Mouse (Mus musculus) brown adipose tissue, adult 24 weeks (tissue): ENCODE data around the gene Gjb5. TPM values are rescaled to one million over a fixed set of nuclear protein-coding genes. Genes with fewer than 3 reads are reported as not detected.

ENCODE experiments used
- H3K27ac ChIP-seq: fragments of 200-500 bp; replicated peaks from 2 replicates; pipeline ENCODE4 v1.5.1; 2012; ENCODE audit warnings: low read depth, mild to moderate bottlenecking, low read length
- H3K4me1 ChIP-seq: fragments of 200-500 bp; 2 replicates; pipeline ENCODE4 v1.6.1; 2012; ENCODE audit warnings: low read length, mixed read lengths; ENCODE audit not compliant: control insufficient read depth, insufficient read depth, insufficient read length
- H3K4me3 ChIP-seq: fragments of 200-500 bp; 2 replicates; pipeline ENCODE4 v1.5.1; 2012; ENCODE audit warnings: low read depth, mild to moderate bottlenecking, low read length, moderate library complexity; ENCODE audit not compliant: insufficient read depth
- polyA plus RNA-seq: library from polyadenylated mRNA; stranded (reverse); fragments of >200 nt; gene quantifications from 2 replicates; pipeline ENCODE4 v1.2.4, GENCODE M21; 2012; ENCODE audit not compliant: missing spikeins, insufficient read depth, insufficient read length

The Gjb5 gene
- polyA plus RNA-seq, 1 experiment: not detected

DNA sequence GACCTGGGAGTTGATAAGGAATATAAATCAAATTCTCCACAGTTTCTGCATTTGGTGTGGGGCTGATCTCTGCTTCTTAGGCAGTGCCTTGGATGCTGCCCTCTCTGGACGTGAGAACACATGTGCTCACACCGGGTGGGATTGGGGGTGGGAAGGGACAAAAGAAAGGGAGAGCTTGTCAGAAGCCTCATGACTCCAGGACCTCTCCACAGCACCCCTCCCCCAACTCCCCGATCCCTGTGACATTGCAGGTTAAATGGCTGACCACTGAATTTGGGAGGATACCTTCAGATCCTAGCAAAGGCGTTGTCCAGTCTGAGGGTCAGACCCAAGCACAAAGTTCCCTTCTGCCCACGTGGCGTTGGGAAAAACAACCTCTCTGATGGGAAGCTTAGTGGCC, 6.5 kb upstream of the Gjb5 start:
- no peak overlapping the region for H3K27ac ChIP-seq
- no peaks in the 10 kb centered on the region for H3K4me1 ChIP-seq
- H3K4me3 ChIP-seq: no peak overlapping the region

DNA sequence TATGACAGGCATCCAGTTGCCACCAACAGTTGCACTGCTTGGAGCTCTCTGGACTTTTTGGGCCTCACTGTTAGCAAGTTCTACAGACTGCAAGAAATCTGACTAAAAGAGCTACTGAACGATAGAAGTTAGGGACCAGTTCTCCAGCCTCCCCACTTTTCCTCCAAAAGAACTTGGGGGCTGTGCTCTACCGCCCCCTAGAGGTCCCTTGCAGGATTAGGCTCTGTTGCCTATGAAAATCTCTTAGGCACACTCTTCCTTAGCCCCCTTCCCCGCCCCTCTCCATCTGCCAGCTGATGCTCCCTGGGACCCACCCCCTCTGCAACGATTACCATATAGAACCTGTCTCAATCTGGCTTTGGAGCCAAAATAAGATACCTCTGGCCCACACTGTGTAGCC, 5.3 kb upstream of the Gjb5 start:
- H3K4me1 ChIP-seq: no peaks in the 10 kb centered on the region
- H3K4me3 ChIP-seq: no peak overlapping the region
- no peak overlapping the region for H3K27ac ChIP-seq

- Histone ChIP-seq H3K4me1 (no peaks in the 10 kb centered on the region), H3K27ac (no peak overlapping the region)
These were observed 4.5 kb upstream of the Gjb5 start for GRCm38 (mm10) chr4:127362520-127362919.

DNA sequence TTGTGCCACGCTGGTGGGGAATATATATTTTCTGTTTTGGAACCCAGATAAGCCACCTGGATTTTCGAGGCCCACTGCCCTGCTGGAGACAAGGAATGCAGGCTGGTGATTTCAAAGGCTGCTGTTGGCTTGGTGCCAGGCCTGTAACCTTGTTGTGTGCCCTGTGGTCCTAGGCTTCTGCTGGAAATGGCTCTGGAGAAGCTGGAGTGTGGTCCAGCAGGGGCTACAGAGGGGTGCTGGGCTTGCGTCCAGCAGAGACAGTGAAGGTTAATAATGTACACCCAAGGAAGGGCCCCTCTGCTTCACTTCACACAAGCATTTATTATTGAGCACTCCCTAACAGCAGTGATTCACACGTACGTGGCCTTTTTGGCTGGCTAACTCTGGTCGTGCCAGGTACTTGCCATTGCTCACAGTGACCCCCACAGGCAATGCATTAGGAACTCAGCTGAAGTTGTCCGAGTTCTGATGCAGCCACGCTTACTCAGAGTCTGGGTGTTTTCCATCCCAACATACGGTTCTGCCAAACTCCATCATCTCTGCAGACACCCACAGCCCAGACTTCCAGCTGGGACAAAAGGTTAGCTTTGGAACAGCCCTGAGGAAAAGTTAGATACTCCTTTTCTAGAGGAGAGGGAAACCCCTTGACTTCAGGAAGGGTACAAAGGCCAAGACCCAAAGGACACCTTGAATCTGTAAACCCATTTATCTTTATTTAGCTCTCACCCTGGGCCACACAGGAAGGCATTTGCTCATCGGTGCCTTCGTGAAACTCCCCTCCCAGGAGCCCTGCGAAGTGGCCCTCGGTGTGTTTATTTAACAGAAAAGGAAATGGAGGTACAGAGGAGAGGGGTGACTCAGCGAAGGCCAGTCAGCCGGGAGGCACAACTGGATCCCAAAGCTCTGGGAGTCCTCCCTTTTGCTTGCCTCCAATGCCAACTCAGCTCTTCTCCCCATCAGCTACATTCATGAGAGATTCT, 3.2 kb downstream of the Gjb5 start:
- no peak overlapping the region for H3K4me3 ChIP-seq
- no peaks in the 10 kb centered on the region for H3K4me1 ChIP-seq
- H3K27ac ChIP-seq: no peak overlapping the region

More at GRCm38 (mm10) chr4:127362520-127362919, 4.5 kb upstream of the Gjb5 start:
- H3K4me3 ChIP-seq: no peak overlapping the region

DNA sequence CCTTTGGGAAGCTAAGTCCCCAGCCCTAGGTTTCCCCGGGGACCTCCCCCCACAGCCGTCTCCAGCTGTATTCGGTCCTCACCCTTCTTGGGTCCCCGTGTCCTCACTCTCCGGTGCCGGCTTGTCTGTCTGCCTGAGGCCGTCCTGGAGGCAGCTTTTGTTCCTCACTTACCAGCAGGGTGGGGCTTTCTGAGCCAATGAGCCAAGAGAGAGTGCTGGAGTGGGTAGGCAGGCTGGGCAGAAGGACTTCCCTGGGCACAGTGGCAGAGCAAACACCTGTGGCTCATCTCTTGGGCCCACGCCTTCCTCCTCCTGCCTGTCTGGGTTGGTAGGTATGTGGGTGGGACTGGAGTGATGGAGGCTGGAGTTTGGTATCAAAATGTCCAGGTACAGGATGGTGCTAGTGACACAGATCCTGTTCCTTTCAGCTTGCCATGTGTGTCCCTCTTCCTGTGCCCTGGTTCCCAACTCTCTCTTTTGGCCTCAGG, 4.0 kb downstream of the Gjb5 start, which contains the start of gene Gjb4:
Gene Gjb4, minus strand, starts transcription at position 131 of the 488 bp plus-strand sequence.
- H3K4me1 ChIP-seq: no peaks in the 10 kb centered on the region
- H3K4me3 ChIP-seq: no peak within 1 kb of the TSS
- no peak within 1 kb of the TSS for H3K27ac ChIP-seq

- Histone ChIP-seq H3K4me1 (no peaks in the 10 kb centered on the region), H3K4me3 (no peak overlapping the region), H3K27ac (no peak overlapping the region)
These were observed 5.4 kb downstream of the Gjb5 start for GRCm38 (mm10) chr4:127352594-127352993.

GRCm38 (mm10) chr4:127349560-127350300, 8.3 kb downstream of the Gjb5 start:
- H3K4me3 ChIP-seq: no peak overlapping the region
- no peaks in the 10 kb centered on the region for H3K4me1 ChIP-seq
- no peak overlapping the region for H3K27ac ChIP-seq

DNA sequence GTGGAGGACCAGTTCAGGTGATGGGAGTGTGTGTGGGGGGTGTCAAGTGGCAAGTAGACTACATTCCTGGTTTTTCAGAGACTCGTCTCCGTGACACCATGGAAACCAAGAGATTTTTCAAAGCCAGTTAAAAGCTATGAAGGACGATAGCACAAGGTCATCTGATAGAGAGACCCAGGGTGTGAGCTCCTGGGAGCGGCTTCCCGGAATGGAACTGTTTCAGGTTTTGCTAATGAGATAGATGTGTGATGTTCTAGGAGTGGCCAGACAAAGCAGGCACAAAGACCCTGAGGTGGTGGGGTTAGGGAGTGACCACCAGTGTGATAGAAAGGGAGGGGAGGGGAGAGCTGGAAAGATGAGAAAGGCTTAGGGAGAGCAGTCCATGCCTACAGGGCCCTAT, 13.0 kb downstream of the Gjb5 start:
- H3K27ac ChIP-seq: no peak overlapping the region
- H3K4me1 ChIP-seq: no peaks in the 10 kb centered on the region
- H3K4me3 ChIP-seq: no peak overlapping the region

DNA sequence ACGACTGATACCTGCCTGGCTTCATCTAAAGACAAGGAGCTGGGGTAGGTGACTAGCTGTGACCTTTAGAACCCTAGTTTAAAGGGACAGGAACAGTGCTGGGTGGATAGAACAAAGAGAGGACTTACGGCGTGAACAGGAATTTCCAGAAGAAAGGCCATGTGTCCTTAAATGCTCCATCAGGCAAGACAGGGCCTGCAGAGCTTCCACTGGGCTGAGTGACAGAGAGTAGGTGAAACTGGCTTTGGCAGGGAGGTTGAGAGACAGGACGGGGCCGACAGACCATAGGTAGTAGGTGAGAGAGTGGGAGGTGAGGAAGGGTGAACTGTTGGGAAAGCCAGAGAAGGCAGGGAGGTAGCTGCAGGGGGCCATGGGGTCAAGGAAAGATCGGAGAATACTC, 16.6 kb downstream of the Gjb5 start:
- Histone ChIP-seq H3K4me3 (no peak overlapping the region), H3K4me1 (no peaks in the 10 kb centered on the region)

DNA sequence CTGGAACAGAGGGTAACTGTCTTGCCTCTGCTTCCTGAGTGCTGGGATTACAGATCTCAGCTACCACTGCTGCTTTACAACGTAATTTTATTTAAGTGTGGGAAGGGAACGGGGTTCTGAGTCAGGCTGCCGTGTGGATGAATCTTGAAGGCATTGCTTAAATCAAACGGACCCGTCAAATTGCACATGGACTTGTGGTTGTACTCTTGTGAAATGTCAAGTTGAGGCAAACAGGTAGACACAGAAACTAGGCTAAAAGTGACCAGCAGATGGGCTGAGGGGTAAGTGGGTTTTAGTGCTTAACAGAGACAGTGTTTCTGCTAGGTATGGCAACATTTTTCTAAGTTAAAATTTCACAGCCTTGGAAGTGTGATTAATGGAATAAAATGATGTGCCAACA, 20.3 kb downstream of the Gjb5 start:
- Histone ChIP-seq H3K4me3 (no peak overlapping the region), H3K4me1 (no peaks in the 10 kb centered on the region)

More for the DNA sequence above, 16.6 kb downstream of the Gjb5 start:
- H3K27ac ChIP-seq: no peak overlapping the region

DNA sequence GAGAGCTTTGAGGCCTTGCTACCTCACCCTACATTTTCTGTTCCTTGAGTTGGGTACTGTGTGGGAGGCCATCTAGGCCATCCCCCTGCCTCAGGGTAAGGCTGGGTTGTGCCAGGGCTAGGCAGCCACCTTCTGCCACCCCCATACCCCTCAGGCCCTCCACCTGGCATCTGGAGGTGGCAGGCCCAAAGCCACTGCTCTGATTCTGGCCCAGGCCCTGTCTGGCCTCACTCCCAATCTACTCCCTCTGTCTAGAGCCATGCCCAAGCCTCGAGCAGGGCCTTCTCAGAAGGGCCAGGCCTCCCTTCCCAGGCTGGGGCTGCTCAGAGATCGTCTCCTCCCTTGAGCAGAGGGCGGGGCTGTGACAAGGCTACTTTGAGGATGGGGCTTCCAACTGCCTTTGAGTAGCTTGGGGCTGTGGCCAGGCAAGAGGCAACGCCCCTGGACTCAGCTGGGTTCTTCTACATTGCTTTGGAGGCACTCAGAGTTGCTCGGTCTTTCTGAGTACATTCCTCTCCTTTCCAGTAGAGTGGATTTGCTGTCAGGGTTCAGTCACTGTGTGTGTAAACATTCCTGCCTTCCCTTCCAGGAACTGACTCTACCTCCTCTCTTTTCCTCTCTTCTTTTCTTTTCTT, 23.0 kb downstream of the Gjb5 start:
- H3K27ac ChIP-seq: no peak overlapping the region
- H3K4me3 ChIP-seq: no peak overlapping the region
- no peaks in the 10 kb centered on the region for H3K4me1 ChIP-seq

More for the DNA sequence above, 20.3 kb downstream of the Gjb5 start:
- H3K27ac ChIP-seq: no peak overlapping the region

DNA sequence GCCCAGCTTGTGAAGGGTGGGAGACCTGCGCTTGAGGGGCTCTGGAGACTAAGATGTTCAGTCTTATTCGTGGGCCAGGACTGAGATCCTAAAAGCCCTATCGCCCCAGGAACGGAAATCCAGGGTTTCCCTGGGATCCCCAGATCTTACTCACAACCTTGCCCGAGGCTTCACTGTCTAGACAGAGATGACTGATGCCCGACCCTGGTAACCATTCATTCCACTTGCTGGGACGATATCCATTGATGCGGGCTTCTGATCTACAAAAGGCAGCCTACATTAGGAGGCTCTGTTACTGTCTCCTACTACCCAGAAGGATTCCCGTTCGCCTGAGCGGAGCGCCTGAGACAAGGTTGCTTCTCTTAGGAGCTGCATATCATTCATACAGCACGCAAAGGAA, 26.8 kb downstream of the Gjb5 start:
- Histone ChIP-seq H3K27ac (no peak overlapping the region), H3K4me3 (no peak overlapping the region), H3K4me1 (no peaks in the 10 kb centered on the region)

DNA sequence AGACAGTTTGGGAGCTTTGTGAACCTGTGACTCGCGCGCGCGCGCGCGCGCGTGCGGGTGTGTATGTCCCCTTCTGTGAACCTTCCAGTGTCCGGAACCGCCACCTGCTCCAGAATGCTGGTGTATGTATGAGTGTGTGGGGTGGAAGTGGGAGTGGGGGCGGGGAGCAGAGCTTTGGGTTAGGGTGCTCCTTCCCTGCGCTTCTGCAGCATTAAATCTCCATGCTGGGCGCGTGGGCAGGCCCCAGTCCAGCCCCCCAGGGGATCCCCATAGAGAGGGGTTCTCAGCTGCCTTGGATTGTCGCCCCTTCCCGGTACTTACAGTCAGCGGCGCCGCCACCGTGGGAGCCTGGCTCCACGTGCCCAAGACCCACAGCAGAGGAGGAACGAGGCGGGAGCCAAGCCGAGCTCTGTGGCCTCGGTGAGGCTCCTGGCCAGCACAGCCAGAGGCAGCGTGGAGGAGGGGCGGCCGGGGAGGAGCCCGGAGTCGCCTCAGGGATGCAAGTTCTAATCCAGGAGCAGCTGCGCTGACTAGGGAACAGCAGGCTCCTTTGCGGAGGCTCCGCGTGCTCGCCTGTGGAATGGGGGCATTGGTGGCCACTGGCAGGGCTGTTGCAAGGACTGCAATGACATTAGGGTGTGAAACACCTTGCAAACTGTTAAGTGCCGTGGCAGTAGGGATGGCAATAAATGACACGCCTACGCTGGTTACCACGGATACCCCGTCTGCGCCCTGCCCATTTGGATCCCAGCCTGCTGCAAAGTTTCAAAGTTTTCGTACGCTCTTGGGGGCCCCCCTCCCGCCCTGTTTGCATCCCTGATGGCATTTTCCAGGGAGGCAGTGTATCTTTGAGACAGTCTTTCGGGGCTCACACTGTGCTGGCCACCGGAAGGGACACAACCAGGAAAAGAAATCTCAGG, 27.5 kb downstream of the Gjb5 start, which contains the start of gene Gjb3:
Gene Gjb3, minus strand, starts transcription at position 664 of the 920 bp plus-strand sequence.
- Histone ChIP-seq H3K4me3 (no peak within 1 kb of the TSS), H3K4me1 (no peaks in the 10 kb centered on the region), H3K27ac (no peak within 1 kb of the TSS)

- Histone ChIP-seq H3K4me3 (no peak overlapping the region), H3K27ac (no peak overlapping the region), H3K4me1 (no peaks in the 10 kb centered on the region)
These were observed 28.2 kb downstream of the Gjb5 start for GRCm38 (mm10) chr4:127329751-127330150.
